Mouse (Mus musculus) stomach, embryonic 15.5 days (tissue): ENCODE results near the gene N4bp3. TPM values are rescaled to one million over a fixed set of nuclear protein-coding genes. Genes with fewer than 3 reads are reported as not detected.
"Not testable (repeated sequence)": the region's sequence is repeated elsewhere in the genome, so short reads cannot be mapped to it uniquely, and the experiment has no call there.

Source experiments
- ATAC-seq: fragments of 200-750 bp; cut with Nextera tagmentation; 2 replicates; pipeline ENCODE4 v1.8.0; 2017; ENCODE audit warnings: low read depth, moderate number of reproducible peaks, moderate TSS enrichment; ENCODE audit not compliant: insufficient read depth, low FRiP score
- H3K27ac ChIP-seq: fragments of 300-500 bp; sonication (generic); 2 replicates; pipeline ENCODE4 v1.5.1; 2015; ENCODE audit warnings: mild to moderate bottlenecking, inconsistent platforms
- H3K27me3 ChIP-seq: fragments of 300-500 bp; sonication (generic); replicated peaks from 2 replicates; pipeline ENCODE4 v1.6.1; 2015; ENCODE audit warnings: inconsistent platforms
- H3K36me3 ChIP-seq: fragments of 300-500 bp; sonication (generic); 2 replicates; pipeline ENCODE4 v1.6.1; 2015; ENCODE audit warnings: inconsistent platforms
- H3K4me1 ChIP-seq: fragments of 300-500 bp; sonication (generic); 2 replicates; pipeline ENCODE4 v1.6.1; 2015; ENCODE audit warnings: inconsistent platforms
- H3K4me2 ChIP-seq: fragments of 300-500 bp; sonication (generic); 2 replicates; pipeline ENCODE4 v1.6.1; 2015; ENCODE audit warnings: mild to moderate bottlenecking, inconsistent platforms
- H3K4me3 ChIP-seq: fragments of 300-500 bp; sonication (generic); replicated peaks from 2 replicates; pipeline ENCODE4 v1.5.1; 2015; ENCODE audit warnings: inconsistent platforms
- H3K9ac ChIP-seq: fragments of 300-500 bp; sonication (generic); 2 replicates; pipeline ENCODE4 v1.6.1; 2015; ENCODE audit warnings: inconsistent platforms
- H3K9me3 ChIP-seq: fragments of 300-500 bp; sonication (generic); 2 replicates; pipeline ENCODE4 v1.6.1; 2016; ENCODE audit warnings: inconsistent platforms
- WGBS: fragments of 180-500 bp; shearing (Covaris S2); methylation state at CpG from one replicate; pipeline ENCODE4 v1.1.7; 2015; 5-methylcytosine and 5-hydroxymethylcytosine counted together
- polyA plus RNA-seq: library from polyadenylated mRNA; unstranded; fragments of >200 nt; fragmentation: Nextera tagmentation; extraction: Ambion mirVana; gene quantifications from 2 replicates; pipeline ENCODE4 v1.2.1, GENCODE M21; 2015

The N4bp3 gene
- polyA plus RNA-seq, 1 experiment from 2014 or later: 21.5 TPM

DNA sequence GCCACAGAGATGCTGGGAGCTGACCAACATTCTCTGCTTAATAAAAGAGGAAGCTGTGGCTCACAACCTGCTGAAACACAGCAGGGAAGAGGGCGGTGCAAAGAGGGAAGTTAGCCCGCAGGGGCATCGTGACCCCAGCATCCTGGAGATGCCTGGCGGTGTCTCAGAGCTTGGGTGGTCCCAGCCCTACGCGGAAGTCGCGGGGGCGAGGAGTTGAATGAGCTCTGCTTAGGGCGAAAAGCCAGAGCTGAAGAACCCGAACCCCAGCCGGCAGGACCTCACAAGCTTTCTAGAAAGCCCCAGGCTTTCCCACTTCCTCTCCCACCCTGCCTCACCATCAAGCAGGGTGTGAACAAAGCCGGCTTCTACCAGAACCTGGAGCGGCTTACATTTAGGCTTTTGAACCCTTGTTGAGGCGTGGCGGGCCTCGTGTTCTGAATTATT, 12.6 kb downstream of the N4bp3 start:
- H3K9ac ChIP-seq: no peak overlapping the region
- H3K9me3 ChIP-seq: no peaks in the 10 kb centered on the region
- no peaks in the 10 kb centered on the region for H3K36me3 ChIP-seq
- H3K4me1 ChIP-seq: peaks cover 21% of the 10 kb centered on the region; the same call in 1 of the 2 replicates
- H3K27me3 ChIP-seq: no peaks in the 10 kb centered on the region
- H3K4me3 ChIP-seq: peak overlapping the region; percentile 18
- 7% methylated on average over 17 of the region's 17 CpGs for WGBS
- H3K27ac ChIP-seq: peak overlapping the region; percentile 66
- no peak for ATAC-seq
- H3K4me2 ChIP-seq: peak overlapping the region; percentile 50

DNA sequence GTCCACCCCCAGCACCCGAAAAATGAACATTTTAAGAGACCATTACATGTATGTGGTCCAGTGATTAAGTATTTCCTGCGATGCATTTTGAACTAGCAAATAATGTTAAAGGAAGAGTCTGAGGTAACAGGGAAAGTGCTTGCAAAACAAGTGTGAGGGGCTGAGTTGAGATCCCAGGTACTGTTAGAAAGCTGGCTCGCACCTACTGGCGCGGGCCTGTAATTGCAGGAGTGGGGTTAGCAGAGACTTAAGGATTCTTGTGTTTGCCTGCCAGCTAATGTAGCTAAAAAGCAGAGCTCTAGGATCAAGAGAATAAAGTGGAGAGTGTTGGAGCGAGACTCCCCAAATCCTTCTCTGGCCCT, 14.3 kb downstream of the N4bp3 start:
- Histone ChIP-seq H3K36me3 (no peaks in the 10 kb centered on the region), H3K9ac (peak overlapping the region; percentile 69), H3K4me2 (peak overlapping the region; percentile 82), H3K9me3 (no peaks in the 10 kb centered on the region), H3K4me3 (peak overlapping the region; percentile 74), H3K27ac (peak overlapping the region; percentile 82), H3K27me3 (no peaks in the 10 kb centered on the region), H3K4me1 (peaks cover 21% of the 10 kb centered on the region; the same call in 1 of the 2 replicates)
- WGBS: 3% methylated on average over 6 of the region's 6 CpGs
- ATAC-seq: peak; percentile 32; the same call in 1 of the 2 replicates

DNA sequence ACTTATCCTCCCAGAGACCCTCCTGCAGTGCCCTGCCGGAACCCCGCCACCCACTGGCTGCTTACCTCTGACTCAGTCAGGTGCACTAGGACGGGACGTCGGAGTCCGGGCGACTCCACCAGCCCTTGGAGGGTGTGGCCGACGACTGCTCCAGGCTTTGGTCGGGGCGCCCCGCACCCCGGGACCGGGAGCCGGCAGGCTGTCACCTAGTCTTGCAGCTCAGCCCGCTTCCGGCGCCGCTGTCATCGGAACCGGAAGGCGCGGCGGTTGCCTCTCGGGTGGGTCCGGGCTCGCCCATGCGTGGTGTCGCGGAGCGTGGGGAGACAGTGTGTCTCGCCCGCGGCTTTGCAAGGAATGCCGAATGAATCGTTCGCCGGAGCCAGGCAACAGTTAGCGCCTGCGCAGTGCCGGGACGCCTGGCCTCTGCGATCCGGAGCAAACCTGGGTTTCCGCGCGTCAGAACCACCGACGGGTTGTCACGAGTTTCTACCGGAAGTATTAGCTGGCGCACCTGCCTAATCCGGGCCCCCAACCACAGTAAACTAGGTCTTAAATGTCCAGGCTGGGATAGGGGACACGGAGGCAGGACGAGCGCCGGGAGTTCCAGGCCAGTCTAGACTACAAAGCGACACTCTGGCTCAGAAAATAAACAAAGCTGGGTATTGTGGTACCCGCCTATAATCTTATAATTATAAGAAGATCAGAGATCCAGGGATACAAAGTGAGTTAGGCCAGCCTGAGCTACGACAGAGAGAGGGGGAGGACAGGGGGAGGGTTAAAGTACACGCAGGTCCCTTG, 14.9 kb downstream of the N4bp3 start, which contains the start of gene Rmnd5b:
Gene Rmnd5b, minus strand, starts transcription at position 372 of the 798 bp plus-strand sequence.
- WGBS: under 1% methylated on average over 61 of the region's 61 CpGs
- H3K36me3 ChIP-seq: no peaks in the 10 kb centered on the region
- no peaks in the 10 kb centered on the region for H3K27me3 ChIP-seq
- H3K4me3 ChIP-seq: peak within 1 kb of the TSS; percentile 74
- peaks cover 21% of the 10 kb centered on the region; the same call in 1 of the 2 replicates for H3K4me1 ChIP-seq
- ATAC-seq: peak; percentile 83
- peak within 1 kb of the TSS; percentile 82 for H3K4me2 ChIP-seq
- H3K9ac ChIP-seq: peak within 1 kb of the TSS; percentile 69
- no peaks in the 10 kb centered on the region for H3K9me3 ChIP-seq
- H3K27ac ChIP-seq: peak within 1 kb of the TSS; percentile 82

DNA sequence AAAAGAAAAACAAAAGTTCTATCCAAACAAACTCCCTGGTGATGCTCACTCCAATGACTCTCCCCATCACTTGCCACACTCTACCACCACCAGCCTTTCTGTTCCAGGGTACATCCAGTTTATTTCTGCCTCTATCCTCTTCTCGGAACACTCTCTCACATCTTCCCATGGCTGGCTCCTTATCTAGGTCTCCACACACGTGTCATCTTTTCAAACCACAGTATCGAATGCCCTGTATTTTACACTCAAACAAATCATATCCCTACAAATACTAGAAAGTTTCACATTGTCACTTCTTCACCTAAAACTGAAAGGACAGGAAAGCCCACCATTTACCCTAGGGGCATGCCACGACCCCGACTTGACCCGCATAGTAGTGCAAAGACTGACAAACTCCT, 15.5 kb downstream of the N4bp3 start:
- ATAC-seq: no peak
- H3K9ac ChIP-seq: peak overlapping the region; percentile 69; the same call in 1 of the 2 replicates
- H3K36me3 ChIP-seq: no peaks in the 10 kb centered on the region
- H3K27me3 ChIP-seq: no peaks in the 10 kb centered on the region
- 12% methylated on average over 6 of the region's 6 CpGs for WGBS
- peak overlapping the region; percentile 82 for H3K4me2 ChIP-seq
- H3K9me3 ChIP-seq: no peaks in the 10 kb centered on the region
- H3K4me3 ChIP-seq: peak overlapping the region; percentile 74
- peak overlapping the region; percentile 82 for H3K27ac ChIP-seq
- peaks cover 21% of the 10 kb centered on the region; the same call in 1 of the 2 replicates for H3K4me1 ChIP-seq

DNA sequence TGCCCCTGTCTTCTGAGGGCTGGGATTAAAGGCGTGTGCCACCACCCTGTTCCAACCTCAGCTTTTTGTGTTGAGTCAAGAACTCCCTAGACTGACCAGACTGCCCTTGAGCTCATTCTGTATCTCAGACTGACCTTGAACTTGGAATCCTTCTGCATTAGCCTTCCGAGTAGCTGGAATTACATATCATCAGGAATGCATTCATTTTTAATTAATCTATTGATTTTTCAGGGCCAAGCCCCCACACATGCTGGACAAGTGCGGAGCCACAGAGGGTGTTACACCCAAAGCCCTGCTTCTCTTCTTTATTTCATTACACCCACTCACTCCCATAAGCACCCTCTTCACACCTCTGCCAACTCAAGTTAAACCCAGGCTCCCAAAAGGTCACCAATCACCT, 16.9 kb downstream of the N4bp3 start:
- Histone ChIP-seq H3K4me2 (no peak overlapping the region), H3K27ac (no peak overlapping the region), H3K4me1 (peaks cover 21% of the 10 kb centered on the region; the same call in 1 of the 2 replicates), H3K4me3 (no peak overlapping the region), H3K36me3 (no peaks in the 10 kb centered on the region; the same call in 1 of the 2 replicates), H3K27me3 (no peaks in the 10 kb centered on the region), H3K9me3 (no peaks in the 10 kb centered on the region), H3K9ac (no peak overlapping the region)
- WGBS: 87% methylated on average over 3 of the region's 3 CpGs
- ATAC-seq: no peak

DNA sequence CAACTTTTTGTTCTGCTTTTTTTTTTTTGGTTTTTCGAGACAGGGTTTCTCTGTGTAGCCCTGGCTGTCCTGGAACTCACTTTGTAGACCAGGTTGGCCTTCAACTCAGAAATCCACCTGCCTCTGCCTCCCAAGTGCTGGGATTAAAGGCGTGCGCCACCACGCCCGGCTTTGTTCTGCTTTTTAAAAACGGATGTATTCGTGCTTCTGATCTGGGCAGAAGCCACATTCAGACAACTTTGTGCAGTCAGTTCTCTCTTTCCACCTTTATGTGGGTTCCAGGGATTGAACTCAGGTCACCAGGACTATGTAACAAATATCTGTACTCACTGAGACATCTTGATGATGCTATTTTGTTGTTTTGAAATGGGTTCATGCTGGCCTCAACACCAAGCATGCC, 17.4 kb downstream of the N4bp3 start:
- not testable (repeated sequence) for H3K4me3 ChIP-seq, H3K9me3 ChIP-seq, H3K9ac ChIP-seq, H3K36me3 ChIP-seq, H3K27ac ChIP-seq, H3K27me3 ChIP-seq, ATAC-seq, H3K4me2 ChIP-seq
- WGBS: 95% methylated on average over 7 of the region's 7 CpGs
- H3K4me1 ChIP-seq: peaks cover 20% of the 10 kb centered on the region; the same call in 1 of the 2 replicates

DNA sequence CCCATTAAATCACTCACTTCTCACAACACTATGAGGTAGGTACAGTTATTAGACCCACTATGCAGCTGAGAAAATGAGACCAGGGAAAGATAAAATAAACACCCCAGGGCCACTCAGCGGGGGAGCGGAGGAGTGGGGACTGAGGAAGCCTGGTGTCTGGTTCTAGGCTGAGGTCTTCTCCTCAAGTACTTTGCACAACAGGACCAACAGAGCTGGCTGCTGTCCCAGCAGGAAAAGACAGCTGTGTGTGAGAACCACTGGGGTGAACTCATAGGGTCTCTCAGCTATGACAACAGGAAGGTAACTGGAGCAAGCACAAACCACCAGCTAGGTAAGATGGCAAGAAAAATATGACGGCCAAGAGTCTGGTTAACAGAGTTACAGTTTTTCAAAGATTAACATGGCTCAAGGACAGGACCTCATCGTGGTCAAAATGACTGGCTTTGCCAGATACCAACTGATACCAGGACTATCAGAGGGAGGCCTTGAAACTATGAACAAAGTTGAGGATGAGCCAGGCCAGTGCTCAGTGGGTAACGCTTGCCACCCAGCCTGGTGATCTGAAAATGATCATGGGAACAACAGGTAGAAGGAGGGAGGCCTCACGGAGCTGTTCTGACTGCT, 18.4 kb downstream of the N4bp3 start:
- Histone ChIP-seq H3K27me3 (no peaks in the 10 kb centered on the region), H3K4me2 (no peak overlapping the region), H3K9me3 (no peaks in the 10 kb centered on the region), H3K4me1 (peaks cover 13% of the 10 kb centered on the region; the same call in 1 of the 2 replicates), H3K9ac (no peak overlapping the region), H3K4me3 (no peak overlapping the region), H3K27ac (no peak overlapping the region), H3K36me3 (peaks cover 4% of the 10 kb centered on the region; the same call in 1 of the 2 replicates)
- WGBS: 80% methylated on average over 6 of the region's 6 CpGs
- ATAC-seq: no peak

DNA sequence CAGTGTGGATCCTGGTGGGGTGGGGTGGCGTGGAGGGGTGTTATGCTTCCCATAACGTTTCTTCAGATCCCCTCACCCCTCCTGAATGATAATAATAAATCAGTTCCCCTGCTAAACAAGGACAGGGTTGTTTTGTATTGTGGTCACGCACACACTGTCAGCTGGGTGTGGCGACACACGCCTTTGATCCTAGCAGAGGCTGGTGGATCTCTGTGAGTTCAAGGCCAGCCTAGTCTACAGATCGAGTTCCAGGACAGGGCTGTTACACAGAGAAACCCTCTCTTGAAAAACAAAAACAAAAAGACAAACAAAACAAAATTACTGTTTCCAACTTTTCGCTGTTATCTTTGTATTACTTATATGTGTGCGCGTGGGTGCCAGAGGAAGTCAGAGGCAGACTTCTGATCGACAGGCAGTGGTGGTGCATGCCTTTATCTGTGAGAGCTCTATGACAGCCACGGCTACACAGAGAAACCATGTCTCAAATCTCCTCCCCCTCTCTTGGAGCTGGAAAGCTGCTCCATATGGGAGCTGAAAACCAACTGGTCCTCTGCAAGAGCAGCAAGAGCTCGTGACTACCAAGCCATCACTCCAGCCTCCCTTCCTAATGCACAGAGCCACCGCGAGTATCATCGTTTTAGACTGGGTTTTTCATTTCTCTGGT, 20.9 kb downstream of the N4bp3 start:
- peaks cover under 1% of the 10 kb centered on the region; the same call in 1 of the 2 replicates for H3K4me1 ChIP-seq
- WGBS: 79% methylated on average over 15 of the region's 15 CpGs
- no peaks in the 10 kb centered on the region for H3K27me3 ChIP-seq
- no peak overlapping the region for H3K9ac ChIP-seq
- H3K36me3 ChIP-seq: peaks cover 16% of the 10 kb centered on the region
- H3K4me3 ChIP-seq: no peak overlapping the region
- no peak overlapping the region for H3K27ac ChIP-seq
- ATAC-seq: no peak
- H3K4me2 ChIP-seq: no peak overlapping the region
- no peaks in the 10 kb centered on the region for H3K9me3 ChIP-seq

DNA sequence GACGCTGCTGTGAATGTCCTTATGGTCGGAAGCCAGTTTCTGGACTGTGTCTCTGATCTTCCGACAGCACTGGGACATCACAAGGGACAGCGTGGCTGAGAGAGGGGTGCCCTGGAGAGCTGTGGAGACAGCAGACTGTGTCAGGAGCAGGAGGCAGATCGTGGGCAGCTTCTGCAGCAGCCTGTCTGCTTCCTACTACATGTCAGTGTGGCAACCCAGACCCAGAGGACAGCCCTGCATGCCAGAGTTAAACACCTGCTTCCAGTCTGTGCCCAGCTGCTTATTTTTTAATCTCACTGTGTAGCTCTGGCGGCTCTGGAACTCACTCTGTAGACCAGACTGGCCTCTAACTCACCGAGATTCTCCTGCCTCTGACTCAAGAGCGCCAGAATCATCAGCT, 22.7 kb downstream of the N4bp3 start:
- no peak for ATAC-seq
- H3K27ac ChIP-seq: no peak overlapping the region
- H3K4me3 ChIP-seq: no peak overlapping the region
- WGBS: 86% methylated on average over 8 of the region's 8 CpGs
- H3K4me2 ChIP-seq: no peak overlapping the region
- H3K9ac ChIP-seq: no peak overlapping the region
- H3K9me3 ChIP-seq: no peaks in the 10 kb centered on the region
- H3K36me3 ChIP-seq: peaks cover 34% of the 10 kb centered on the region
- no peaks in the 10 kb centered on the region for H3K4me1 ChIP-seq
- H3K27me3 ChIP-seq: no peaks in the 10 kb centered on the region

DNA sequence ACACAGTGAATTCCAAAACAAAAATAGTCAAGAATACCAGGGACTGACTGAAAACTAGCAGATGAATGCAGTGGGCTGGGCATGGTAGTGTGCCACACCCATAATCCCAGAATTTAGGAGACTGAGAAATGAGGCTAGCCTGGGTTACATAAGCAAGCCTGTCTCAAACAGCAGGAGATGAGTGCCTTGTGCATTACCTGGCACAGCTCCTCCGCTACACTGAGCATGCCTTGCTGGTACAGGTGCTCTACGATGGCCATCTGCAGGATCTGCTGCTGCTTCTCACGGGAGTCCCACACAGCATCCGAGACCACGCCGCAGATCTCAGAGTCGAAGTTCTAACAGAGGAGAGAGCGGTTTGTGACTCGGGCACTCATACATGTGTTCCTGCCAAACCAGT, 23.2 kb downstream of the N4bp3 start:
- Histone ChIP-seq H3K36me3 (peaks cover 39% of the 10 kb centered on the region), H3K27ac (no peak overlapping the region), H3K9me3 (no peaks in the 10 kb centered on the region), H3K9ac (no peak overlapping the region), H3K4me2 (no peak overlapping the region), H3K4me1 (no peaks in the 10 kb centered on the region), H3K4me3 (no peak overlapping the region), H3K27me3 (no peaks in the 10 kb centered on the region)
- no peak for ATAC-seq
- WGBS: 92% methylated on average over 9 of the region's 9 CpGs

DNA sequence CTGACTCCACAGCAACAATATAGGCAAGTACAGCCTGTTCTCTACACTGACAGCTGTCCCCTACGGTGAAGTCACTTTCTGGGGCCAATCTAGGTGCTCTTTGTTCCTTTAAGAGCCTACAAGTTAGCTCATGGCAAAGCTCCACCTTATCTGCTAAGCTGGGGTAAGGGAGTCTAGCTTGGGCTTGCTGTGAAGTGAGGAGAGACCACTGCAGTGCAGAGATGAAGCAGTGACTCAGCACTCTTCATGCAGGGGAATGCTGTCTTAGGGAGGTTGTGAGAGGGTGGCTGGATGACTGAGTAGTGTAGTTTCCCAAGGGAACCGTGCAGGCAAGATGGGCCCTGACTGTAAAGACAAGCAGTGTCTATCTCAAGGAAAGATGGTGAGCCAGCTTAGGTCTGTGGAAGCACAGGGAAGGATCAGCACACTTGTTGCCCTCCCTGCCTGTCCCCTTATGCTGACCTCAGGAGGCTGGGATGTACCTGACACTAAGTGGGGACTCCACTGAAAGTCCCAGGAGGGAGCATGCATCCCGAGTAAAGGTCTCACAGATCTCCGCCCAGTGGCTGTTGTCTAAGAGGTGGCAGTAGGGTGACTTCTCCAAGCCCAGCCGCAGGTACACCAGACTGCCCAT, 25.3 kb downstream of the N4bp3 start:
- Histone ChIP-seq H3K4me3 (no peak overlapping the region), H3K27ac (no peak overlapping the region), H3K27me3 (no peaks in the 10 kb centered on the region), H3K36me3 (peaks cover 45% of the 10 kb centered on the region), H3K4me1 (peaks cover 6% of the 10 kb centered on the region), H3K4me2 (no peak overlapping the region), H3K9ac (no peak overlapping the region), H3K9me3 (no peaks in the 10 kb centered on the region)
- WGBS: 75% methylated on average over 5 of the region's 5 CpGs
- ATAC-seq: no peak
